Mouse (Mus musculus) kidney, adult 9 months (tissue): ENCODE data around the gene Foxo1.
A peak's percentile ranks its signal among the peaks of the same experiment; 100 is the strongest.

Experiments
- DNase-seq: peaks from one replicate; pipeline ENCODE4 v3.0.0; 2022

The Foxo1 gene

DNA sequence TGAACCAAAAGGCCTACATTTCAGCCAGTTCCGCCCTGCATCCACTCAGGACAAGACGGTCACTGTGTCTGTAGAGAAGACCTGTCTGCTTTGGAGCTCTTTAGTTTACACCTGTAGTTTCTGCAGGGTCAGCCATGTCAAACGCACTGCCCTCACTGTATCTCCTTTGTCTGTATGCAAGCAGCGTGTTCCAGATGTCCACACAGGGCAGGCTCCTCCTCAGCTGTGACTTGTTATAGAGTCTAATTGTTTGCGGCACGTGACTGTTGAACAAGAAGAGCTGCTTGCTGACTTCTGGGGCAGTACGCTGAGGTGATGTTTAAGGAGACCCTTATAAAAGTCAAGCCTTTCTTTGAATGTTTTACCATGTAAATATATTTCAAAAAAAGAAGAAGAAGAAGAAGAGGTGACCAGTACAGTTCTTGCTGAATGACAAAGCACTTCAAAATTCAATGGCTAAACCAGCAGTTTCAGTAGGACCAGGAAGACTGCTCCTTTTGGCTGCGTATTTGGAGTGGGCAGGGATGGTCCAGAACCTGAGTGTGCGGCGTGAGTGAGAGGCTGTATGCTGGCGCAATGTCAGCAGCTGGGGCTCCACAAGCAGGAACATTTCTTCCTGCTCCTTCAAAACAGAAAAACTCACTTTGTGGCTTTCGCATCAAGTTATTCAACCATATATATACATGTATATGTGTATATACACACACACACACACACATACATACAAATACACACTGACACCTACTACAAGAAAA is 52.6 kb downstream of the Foxo1 start:
- no peak for DNase-seq

DNA sequence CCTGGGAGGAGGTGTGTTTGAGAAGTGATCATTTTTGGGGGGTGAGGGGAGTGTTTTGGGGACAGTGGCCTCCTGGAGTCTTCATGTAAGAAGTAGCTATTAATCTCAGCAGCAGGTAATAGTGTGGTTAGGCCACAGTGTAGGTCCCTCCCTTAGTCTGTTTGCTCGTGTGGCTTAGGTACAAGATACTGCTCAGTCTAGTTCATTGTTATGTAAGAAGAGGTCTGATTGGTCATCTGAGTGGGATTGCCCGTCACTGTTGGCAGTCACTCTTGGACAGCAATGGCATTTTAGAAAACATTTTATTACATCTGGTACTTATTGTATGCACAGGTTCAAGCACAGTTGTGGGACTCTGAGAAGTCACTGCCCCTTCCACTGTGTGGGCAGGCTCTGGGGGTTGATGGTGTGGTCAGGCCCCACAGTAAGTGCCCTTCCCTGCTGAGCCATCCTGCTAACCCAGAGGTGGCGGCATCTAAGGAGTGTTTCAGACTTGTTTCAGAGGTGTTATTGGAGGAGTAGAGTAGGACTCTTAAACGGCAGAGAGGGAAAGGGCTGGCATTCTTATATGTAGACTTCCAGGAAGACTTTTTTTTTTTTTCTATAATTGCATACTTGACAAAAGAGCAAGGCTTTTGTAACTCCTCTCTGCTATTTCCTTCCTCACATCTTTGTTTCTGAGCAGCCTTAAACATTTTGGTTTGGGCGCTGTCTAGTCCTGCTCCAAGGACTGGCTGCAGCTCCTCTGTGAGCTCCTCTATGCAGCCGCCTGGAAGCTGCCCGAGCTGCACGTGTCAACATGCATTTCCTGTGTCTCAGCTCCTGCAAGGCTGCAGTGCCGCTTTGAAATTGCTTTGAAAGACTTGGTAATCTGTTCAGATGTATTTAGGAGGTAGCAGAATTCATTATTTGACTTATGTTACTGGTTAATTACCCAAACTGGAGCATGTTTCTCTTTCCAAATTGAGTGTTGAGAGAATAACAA is 54.6 kb downstream of the Foxo1 start:
- peak; percentile 54 for DNase-seq

DNA sequence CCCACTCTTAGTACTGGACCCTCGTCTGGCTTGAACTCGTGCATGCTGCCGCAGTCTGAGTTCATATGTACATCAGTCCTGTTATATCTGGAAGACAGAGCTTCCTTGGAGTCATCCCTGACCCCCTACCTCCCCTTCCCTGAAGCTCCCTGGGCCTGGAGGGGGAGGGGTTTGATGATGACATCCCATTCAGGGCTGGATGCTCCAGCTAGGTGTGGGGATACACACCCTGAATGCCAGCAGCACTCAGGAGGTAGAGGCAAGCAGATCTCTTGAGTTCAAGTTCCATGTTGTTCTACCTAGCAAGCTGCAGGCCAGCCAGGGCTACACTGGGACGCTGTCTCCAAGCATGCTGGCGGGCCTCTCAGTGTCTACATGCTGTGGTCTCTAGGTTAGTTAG is 56.9 kb downstream of the Foxo1 start:
- no peak for DNase-seq

DNA sequence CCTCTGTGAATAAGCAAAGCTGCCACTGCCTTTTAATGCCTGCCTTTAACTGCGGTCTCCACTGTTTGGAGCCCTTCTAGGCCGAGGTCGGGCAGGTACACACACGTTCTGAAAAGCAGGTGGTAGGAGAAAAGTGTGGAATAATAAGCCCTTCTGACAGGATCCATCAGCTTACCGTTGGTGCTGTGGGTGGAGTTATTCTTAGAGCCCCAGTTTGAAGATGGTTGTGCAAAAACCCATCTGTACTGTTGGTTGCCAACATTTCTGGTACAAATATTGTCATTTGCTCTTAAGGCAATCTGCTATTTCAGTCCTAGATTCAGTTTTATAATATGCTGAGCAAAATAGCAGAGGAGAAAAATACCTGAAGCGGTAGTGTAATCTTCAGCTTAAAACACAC is 58.6 kb downstream of the Foxo1 start:
- no peak for DNase-seq

DNA sequence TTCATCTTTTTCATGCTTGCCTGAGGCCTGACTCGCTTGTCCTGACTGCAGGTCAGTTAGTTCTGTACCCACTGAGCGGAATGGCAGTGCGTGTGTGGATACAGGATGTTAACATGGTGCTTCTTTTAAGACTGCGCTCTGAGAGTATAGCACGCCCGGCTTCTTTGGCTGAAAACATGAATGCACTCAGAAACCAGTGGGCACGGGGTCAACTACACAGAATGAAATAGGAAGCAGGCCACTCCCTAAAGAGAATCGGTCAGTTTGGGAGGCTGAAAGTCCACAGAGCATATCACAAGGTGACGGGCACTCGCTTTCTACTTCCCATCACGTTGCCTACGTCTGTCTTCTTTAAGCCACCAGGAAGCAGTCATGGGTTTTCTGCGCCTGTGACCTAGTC is 59.0 kb downstream of the Foxo1 start:
- no peak for DNase-seq

DNA sequence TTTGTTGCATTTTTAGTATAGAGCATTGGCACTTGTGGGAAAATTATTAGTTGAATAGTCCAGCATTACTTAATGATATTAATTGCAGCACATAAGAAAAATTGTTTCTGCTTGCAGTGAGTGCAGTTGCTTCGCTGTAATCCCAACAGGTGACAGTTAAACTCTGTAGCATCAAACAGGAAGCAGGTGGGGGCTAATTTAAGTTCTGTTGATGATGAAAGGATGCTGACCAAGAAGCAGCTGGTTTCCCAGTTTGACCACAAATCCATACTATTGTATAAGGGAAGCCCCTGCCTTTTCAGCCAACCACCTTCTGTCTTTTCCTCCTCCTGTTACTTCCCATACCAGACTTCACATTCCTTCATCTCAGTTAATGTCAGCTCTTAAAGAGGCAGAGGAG is 63.6 kb downstream of the Foxo1 start:
- no peak for DNase-seq

DNA sequence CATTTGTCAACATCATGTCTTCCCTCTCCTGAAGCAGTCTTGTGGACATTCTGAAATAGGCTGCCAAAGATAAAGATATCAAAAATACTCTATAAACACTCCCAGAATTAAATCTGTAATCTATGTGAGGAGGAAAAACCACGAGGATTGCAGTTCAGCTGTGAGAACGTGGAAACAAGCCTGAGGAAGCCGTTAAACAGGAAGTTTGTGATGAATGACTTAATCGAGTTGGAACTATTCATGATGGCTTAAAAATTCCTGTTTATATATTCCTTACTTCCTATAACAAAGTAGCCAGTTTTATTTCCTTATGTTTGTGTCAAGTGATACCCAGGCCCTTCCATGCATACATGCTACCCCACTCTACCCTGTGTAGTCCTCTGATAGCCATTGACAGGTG is 70.6 kb downstream of the Foxo1 start:
- no peak for DNase-seq

DNA sequence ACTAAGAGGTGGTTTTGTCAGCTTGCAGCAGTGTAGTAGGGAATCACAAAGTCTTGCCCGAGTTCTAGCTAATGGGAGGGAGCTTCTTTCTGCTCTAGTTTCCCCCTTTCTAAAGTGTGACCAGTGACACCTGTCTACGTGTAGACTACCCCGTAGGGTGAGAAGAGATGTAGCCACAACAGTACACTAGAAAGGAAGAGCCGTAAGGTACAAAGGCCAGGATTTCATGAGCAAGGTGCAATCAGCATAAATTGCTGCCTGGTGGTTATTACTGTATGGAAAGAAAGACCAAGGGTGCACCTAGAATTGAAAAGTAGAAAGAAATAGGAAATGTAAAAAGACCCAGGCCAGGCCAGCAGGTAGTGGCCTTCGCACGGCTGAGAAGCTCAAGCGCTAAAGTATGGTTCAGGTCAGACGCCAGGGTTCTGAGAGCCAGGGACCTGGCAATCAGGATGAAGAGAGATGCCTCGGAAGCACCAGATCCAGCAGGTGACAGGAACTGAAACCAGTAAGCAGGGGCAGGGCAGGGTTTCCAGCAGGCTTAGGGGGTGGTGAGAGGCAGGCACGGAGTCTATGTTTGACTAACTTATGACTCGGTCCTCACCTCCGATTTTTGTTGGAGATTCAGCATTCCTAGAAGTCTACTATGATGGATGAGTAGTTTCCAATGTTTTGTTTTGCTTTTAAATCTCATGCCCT is 72.3 kb downstream of the Foxo1 start:
- no peak for DNase-seq

DNA sequence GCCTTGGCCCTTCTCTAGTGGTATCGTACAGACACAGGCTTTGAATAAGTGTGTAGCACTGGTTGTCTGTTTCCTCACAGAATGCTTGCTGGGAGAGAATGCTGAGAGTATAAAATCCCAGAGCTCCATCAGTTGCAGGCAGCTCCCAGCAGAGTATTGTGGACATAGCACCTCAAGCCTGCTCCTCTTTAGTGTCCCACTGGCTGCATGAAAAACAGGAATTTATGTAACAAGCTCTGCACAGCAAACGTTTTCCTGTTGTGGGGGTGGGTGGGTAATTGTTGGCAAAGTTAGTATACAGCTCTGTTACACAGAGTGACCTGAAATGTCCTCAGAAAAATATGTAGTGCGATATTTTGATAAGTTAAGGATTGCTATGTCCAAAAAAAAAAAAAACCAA is 74.1 kb downstream of the Foxo1 start:
- peak; percentile 35 for DNase-seq

DNA sequence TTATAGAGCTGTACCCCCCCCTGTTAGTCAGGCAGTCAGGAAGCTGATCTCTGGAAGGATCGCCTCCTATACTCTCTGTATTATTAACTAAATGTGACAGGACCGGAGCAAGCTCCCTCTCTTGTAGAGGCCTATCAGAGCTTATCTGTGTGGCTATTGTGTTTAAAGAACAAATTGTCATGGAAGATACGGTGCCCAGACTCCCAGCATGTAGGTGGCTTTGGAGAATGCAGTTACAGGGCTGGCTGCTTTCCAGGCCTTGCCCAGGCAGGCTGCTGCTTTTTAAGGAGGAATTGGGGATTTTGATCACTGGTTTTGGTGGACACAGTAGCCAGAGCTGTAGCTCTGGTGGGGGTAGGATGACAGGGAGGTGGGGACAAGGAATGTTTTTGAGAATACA is 74.7 kb downstream of the Foxo1 start:
- no peak for DNase-seq

DNA sequence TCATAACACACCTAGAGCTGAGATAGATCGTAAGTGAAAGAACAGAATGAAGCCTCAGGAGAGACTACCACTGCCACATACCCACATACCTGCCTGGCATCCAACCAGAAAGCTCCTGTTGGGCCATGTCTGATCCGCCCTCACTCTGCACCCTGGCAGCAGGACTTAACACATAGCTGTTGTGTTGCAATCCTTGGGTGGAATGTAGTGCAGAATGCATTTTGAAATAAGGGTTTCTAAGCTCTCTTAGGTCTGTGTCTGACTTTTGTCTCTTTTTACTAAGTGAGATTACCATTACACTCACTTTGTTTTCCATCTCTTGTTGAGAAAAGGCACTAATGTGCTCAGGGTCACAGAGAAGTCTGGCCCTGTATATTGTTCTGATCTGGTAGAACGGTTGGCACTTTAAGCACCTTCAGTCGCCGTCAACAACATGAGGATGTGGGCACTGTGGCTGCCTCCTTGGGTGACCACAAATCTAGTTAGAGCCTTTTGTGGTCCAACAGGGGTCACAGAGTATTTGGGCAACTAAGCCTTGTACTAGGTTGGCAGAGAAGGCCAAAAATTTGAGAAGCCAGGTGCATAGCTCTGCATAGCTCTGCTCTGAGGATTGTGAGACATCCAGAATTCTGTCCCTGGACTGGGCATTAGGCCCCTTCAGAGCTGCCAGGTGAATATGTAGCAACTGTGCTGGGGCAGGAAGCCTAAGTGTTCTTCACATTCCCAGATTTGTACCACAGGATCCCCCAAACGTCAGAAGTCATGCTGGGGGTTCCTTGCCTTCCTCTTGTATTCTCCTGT is 75.3 kb downstream of the Foxo1 start:
- DNase-seq = peak; percentile 39

DNA sequence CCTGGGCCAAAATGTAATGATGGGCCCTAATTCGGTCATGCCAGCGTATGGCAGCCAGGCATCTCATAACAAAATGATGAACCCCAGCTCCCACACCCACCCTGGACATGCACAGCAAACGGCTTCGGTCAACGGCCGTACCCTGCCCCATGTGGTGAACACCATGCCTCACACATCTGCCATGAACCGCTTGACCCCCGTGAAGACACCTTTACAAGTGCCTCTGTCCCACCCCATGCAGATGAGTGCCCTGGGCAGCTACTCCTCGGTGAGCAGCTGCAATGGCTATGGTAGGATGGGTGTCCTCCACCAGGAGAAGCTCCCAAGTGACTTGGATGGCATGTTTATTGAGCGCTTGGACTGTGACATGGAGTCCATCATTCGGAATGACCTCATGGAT is 77.7 kb downstream of the Foxo1 start:
- DNase-seq = no peak

DNA sequence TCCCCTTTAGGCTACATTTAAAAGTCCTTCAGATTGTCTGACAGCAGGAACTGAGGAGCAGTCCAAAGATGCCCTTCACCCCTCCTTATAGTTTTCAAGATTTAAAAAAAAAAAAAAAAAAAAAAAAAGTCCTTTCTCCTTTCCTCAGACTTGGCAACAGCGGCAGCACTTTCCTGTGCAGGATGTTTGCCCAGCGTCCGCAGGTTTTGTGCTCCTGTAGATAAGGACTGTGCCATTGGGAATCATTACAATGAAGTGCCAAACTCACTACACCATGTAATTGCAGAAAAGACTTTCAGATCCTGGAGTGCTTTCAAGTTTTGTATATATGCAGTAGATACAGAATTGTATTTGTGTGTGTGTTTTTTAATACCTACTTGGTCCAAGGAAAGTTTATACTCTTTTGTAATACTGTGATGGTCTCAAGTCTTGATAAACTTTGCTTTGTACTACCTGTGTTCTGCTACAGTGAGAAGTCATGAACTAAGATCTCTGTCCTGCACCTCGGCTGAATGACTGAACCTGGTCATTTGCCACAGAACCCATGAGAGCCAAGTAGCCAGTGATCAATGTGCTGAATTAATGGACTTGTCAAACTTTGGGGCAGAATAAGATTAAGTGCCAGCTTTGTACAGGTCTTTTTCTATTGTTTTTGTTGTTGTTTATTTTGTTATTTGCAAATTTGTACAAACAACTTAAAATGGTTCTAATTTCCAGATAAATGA is 79.0 kb downstream of the Foxo1 start:
- DNase-seq = no peak

DNA sequence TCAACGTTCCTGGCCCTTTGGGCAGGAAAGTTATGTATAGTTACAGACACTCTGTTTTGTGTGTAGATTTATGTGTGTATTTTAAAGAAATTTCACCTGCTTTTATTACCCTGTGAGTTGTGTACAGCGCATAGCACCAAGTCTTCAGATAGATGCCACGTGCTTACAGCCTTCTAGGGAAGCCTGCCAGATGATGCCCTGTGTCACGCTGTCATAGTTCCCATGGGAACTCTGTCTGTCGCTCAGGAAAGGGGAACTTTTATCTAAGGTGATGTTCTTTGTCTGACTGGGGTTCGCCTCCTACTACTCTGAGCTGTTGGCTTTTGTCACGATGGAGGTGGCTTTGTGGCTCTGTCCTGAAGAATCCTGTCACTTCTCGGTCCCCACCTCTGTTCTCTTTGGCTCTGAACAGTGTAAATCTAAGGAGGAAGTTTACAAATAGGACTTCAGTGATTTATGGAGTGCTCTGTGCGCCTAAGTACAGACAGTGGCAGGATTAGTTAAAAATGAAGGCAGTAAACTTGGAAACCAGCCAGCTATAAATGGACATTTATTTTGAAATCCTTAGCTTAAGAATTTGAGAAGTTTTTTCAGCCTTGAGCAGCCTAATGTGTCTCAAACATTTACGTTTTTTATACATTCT is 80.0 kb downstream of the Foxo1 start:
- DNase-seq = no peak

DNA sequence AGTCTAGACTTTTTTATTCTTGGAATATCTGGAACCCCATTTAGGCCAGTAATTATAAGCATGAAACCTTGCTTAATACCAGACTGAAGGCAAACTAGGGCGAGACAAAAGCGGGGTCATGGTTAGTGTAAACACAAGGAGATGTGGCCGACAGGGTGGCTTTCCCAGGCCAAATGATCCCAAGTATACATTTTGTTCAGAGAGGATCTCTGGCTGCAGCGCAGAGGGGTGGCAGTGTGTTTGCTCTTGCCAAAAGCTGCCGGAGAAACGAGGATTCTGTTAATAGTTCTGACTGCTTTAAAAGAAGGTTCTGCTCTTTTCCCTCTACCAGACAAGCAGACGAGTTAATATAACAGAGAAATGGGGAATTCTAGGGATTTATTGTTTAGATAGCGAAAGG is 82.5 kb downstream of the Foxo1 start:
- no peak for DNase-seq

DNA sequence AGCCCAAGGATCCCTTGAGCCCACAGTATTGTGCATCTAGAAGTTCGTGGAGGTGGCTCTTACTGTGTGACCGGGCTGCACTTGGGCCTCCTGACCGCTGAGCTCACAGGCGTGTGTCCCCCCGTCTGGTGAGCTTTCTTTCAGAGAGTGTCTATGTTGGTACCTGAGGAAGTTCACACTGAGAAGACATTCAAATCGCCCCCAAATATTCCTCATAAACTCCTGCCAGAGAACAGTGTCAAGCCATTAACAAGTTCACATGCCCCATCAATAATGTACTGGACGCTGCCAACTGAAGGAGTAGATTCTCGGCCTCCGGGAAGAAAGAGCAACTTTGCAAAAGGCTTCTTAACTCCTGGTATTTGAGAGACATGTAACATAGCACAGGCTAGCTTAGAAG is 83.8 kb downstream of the Foxo1 start:
- DNase-seq = no peak

DNA sequence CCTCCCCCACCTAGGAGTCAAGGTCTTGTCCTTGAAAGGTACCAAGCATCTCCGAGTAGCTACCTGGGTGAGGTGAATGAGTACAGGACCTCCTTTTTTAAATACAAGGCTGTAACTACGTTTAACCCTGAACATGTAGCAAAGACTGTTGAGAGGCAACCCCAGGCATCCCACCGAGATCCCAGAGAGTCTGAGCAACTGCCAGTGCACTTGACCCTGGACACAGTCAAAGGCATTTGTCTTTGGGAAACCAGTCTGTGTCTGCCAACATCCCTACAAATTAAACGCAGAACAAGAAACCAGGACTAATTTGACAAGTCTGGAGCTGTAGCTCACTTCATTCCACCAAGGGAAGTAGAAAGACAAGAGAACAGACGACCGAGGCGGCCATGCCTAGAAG is 86.1 kb downstream of the Foxo1 start:
- no peak for DNase-seq

DNA sequence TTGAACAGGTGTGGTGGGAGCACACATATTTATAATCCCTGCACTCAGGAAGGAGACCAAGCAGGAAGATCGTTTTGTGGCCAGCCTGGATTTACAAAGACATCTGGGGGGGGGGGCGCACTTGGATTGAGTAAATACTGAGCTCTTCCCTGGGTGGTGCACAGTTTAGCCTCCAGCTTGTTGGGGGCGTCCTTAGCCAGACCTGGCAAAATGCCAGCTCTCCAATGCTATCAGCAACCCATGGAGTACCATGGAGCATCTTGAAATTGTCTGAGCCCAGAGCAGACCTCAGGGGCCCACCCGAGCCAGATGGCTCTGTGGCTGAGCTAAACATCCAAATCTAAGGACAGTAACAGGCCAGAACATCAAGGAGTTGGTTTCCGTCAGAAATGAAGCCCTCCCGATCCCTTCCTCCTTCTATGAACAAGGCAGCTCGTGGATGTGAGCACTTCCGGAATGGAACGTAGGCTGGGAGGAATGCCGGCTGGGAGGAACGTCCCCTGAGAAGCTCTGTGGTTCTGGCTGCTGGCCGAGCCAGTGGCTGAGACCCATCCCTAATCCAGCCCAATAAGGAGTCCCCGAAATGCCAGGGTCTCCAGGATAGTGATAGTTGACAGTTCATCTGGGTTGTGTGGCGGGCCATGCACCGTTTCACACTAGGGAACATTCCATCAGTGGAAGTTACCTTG is 89.3 kb downstream of the Foxo1 start:
- DNase-seq = no peak

DNA sequence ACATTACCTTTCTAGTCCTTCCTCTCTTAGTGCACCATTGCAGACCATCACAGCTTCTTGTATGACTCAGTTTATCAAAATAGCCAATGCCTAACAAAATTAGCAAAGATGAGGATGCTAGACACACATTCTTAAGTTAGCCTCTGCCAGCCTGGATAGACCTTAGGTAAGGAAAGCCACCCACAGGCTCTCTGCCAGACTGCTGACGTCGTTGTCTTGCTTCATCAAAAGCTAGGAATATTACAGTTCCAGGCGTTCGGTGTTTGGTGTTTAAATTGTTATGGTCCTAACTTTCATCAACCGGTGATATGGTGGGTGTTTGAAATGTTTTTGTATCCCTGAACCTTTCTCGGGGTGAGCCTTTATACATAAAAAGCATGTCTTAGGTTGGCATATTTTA is 96.4 kb downstream of the Foxo1 start:
- no peak for DNase-seq

DNA sequence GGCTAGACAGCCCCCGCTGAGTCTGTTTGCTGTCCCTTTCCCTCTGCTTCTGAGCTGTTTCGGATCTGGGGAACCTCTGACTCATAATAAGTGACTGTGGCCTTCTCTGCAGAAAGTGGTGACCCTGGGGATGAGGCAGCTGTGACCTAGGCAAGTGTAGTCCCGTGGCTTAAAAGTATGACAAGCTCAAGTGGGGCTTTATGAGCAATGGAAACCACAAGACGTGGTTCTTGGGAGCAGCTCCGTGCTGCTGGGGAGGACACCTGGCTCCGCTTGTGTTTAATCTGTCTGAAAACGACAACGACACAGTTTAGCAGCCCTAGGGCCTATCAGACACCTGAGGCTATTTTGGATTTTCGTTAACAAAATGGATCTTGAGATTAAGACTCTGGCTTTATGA is 101.1 kb downstream of the Foxo1 start:
- DNase-seq = no peak

DNA sequence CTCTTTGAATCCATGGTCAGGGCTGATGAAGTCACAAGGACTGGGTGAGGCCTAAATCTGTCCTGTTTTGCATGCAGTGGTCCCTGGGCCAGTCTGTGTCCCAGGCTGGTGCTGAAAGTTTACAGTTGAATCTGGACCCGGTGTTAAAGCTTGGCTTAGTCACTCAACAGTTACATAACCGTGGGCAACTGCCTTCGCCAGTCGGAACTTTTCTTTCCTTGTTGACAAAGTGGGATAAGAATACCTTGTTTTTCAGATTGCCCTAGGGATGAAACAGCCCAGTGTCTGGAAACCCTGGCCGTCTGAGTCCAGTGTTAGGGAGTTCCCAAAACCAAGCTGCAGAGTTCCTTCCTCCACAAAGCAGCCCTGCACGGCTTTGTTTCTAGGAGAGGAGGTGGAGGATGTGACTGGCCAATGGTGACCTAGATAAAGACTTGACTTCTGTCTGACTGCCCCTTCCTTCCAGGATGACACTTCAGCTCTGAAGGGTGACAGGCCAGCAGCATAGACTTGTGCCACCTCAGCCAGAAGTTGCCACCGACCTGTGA is 101.8 kb downstream of the Foxo1 start:
- DNase-seq = no peak
